Mouse (Mus musculus) CD4-positive, CD25-positive, alpha-beta regulatory T cell, adult 4 months (primary cell): ENCODE results near the gene Gpr1. TPM values are rescaled to one million over a fixed set of nuclear protein-coding genes. Genes with fewer than 3 reads are reported as not detected.

Experiments used
- ATAC-seq: one replicate; pipeline ENCODE4 v1.8.0; 2017
- polyA plus RNA-seq, 2 experiments: library from polyadenylated mRNA; unstranded; fragments of 100-300 nt; shearing (Covaris generic); gene quantifications; one replicate each; pipeline ENCODE4 v1.2.1; 2017

Gpr1 gene
- not detected for polyA plus RNA-seq

DNA sequence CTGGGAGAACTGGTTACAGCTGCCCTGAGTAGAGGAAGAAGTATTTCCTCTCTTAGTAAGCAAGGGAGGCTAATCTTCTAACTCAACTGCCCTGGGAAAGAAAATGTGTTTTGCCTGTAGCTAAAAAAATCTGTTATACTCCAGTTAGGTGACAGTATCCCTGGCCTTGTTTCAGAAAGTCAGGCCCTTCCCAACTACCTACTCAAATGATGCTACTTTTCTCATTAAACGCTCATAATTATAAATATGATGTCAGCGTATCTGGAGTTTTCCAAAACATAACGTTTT lies at the start of gene Gpr1:
Gpr1 (minus strand) TSS at position 273 of the 288 bp plus-strand sequence.
- ATAC-seq, result no peak

GRCm38 (mm10) chr1:63263671-63264070 lies 49.3 kb upstream of the Gpr1 start:
- no peak for ATAC-seq

DNA sequence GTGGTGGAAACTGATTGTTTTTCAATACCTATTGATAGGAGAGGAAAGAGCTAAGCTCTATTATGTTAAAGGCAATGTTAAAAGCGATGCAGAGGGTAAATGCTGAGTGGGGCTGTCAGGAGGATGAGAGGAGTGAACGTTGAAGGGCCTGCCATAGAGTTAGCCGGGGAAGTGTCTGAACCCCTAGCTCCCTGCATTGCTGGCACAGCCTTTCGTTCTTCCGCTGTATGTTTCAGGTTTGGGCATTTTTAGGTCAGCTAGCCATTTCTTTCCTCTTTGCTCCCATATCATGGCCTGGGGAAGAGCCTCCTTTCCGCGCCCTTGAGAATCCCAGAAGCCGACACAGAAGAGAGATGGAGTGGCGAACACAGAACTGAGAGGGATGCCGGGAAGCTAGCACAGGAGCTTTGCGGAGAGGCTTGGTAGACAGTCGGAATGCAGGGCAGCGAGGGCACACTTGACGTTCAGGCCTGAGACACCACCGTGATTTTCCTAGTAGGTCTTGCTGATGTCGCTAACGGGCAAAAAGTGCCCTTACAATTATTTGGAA lies 46.8 kb upstream of the Gpr1 start:
- no peak for ATAC-seq

GRCm38 (mm10) chr1:63260742-63261033 lies 46.3 kb upstream of the Gpr1 start:
- no peak for ATAC-seq

- ATAC-seq, result no peak
Observed at GRCm38 (mm10) chr1:63259916-63260741, 45.8 kb upstream of the Gpr1 start.

DNA sequence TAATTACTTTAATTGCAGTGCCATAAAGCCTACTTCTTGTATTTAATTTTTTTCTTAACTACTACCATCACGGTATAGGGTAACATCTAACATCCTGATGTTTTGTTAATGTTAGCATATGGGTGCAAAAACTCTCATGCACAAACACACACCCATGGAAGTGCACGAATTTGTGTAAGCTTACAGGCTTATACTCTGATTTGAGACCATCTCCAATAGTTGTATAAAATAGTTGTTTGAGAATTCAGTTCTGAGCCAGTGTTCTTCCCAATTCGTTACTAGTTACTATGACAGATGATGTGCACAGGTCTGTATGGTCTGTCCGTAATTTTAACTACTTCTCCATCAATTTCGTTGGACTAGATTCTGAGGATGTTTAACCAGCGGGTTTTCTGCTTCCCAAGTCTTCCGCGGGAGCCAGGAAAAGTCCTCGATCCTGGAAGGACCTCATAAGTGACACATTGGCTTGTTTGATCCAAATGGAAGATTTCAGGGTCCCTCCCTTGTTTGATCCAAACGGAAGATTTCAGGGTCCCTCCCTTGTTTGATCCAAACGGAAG lies 45.0 kb upstream of the Gpr1 start:
- ATAC-seq, result no peak

GRCm38 (mm10) chr1:63258501-63258900 lies 44.2 kb upstream of the Gpr1 start:
- ATAC-seq, result no peak

DNA sequence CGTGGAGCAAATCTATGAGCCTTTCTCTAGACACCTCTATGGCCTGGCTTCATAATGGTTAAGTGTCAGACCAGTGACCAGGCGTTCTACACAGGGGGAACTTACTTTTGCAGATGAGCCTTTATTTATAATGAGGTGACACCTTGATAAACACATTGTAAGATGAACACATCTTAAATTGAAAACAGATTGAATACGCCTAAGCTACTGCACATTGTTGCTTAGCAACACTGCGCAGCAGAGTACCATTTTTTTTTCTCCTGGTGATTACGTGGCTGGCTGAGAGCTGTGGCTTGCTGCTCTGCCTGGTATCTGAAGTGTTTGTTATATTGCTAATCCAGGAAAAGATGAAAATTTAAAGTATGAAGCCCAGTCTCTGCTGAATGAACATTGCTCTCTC lies 41.7 kb upstream of the Gpr1 start:
- ATAC-seq, result no peak

GRCm38 (mm10) chr1:63255101-63255500 lies 40.8 kb upstream of the Gpr1 start:
- ATAC-seq, result no peak

DNA sequence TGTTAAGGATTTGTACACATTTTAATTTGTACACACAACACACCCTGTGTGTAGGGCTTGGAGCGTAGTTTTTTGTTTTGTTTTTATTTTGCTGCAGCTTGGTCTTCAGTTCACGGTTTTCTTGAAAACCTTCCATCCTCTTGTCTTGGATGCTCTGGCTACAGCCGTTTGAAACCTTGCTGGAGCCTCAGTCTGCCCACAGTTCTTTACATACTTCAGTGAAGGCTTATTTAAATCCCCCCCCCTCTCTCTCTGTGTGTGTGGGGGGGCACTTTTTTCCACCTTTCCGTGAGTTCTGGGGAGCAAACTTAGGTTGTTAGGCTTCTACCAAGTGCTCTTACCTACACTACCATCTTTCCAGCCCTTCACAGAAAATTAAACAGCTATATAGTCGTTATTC lies 38.9 kb upstream of the Gpr1 start:
- ATAC-seq, result no peak

- ATAC-seq, result no peak
Observed at GRCm38 (mm10) chr1:63252351-63253209, 38.2 kb upstream of the Gpr1 start.

GRCm38 (mm10) chr1:63249261-63249660 lies 34.9 kb upstream of the Gpr1 start:
- ATAC-seq, result no peak

GRCm38 (mm10) chr1:63248360-63248851 lies 34.1 kb upstream of the Gpr1 start:
- ATAC-seq, result no peak

- ATAC-seq, result no peak
Observed at GRCm38 (mm10) chr1:63247831-63248359, 33.6 kb upstream of the Gpr1 start.

GRCm38 (mm10) chr1:63246862-63247521 lies 32.6 kb upstream of the Gpr1 start:
- ATAC-seq, result no peak

DNA sequence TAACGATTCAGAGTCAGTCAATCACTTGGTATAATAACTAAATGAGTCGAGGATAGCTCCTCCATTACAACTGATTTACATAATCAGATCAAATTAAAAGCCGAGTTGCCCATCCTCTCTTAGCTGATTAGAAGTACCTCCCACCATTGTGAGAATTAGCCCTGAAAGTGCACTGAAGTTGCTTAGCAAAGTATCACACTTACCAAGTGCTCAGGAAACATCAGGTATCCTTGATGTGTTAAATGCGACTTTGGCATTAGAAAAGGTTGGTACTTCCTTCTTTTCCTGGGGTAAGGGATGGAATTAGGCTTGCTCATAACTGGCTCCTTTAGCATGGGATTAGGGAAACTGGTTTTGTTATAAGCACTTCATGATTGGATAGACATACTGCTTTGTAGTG lies 29.5 kb upstream of the Gpr1 start:
- no peak for ATAC-seq

- ATAC-seq, result no peak
Observed at GRCm38 (mm10) chr1:63239751-63240150, 25.4 kb upstream of the Gpr1 start.

DNA sequence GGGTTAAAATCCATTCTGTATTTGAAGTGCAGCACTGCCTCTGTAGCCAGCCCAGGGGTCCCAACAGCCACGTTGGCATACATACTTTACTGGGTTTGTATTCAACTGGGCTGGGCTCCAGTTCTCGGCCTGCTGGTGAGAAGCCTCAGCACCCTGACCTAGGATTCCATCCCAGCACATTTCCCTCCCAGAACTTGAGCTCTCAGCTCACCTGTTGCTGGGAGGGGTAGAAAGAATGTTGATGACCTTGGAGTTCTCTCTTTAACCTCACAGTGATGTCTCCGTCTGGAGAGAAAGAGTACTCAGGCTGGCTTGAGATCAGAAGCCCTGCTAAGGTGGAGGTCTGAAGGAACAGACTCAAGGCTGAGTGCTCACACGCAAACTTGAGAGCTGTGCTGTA lies 25.0 kb upstream of the Gpr1 start:
- no peak for ATAC-seq

- no peak for ATAC-seq
Observed at GRCm38 (mm10) chr1:63237371-63237770, 23.0 kb upstream of the Gpr1 start.

- no peak for ATAC-seq
Observed at GRCm38 (mm10) chr1:63227241-63227640, 12.9 kb upstream of the Gpr1 start.

GRCm38 (mm10) chr1:63225890-63226289 lies 11.5 kb upstream of the Gpr1 start:
- ATAC-seq, result no peak

DNA sequence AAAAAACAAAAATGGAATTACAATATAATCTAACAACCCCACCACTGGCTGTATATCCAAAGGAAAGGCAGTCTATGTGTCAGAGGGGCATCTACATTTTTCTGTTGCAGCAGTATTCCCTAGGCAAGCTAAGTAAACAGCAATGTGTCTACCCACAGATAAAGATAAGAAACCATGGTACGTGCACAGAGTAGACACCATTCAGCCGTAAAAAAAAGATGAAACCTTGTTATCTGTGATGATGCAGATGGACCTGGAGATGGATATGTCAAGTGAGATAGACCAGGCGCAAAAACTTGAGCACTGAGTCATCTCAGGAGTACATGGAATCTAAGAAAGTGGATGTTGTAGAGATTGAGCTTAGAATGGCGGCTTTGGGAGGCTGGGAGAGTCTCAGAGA lies 10.7 kb upstream of the Gpr1 start:
- ATAC-seq, result no peak

DNA sequence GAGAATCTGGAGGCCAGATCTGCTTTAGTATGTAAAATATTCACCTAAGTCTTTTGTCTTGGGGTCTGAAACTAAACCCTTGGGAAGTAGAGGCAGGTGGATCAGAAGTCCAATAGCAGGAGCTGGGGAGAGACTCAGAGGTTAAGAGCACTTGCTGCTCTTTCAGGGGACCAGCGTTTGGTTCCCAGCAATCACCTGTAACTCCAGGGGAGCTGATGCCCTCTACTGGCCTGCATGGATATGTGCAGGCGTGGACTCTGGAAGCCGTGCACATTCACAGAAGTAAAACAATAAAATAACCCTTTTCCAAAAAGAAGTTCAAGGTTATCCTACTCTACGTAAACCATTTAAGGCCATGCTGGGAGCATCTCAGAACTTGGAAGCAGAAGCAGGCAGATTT lies 4.9 kb upstream of the Gpr1 start:
- no peak for ATAC-seq
